Mouse (Mus musculus) 3134 (cell line): ENCODE results near the gene Pla2g1b.
"Not testable (repeated sequence)": the region's sequence is repeated elsewhere in the genome, so short reads cannot be mapped to it uniquely, and the experiment has no call there.

Source experiments
- DNase-seq: peaks from one replicate; pipeline ENCODE4 v3.0.0-alpha.2; 2011; ENCODE audit warnings: low spot score; ENCODE audit not compliant: insufficient read length; ENCODE audit errors: extremely low read depth

Gene Pla2g1b

DNA sequence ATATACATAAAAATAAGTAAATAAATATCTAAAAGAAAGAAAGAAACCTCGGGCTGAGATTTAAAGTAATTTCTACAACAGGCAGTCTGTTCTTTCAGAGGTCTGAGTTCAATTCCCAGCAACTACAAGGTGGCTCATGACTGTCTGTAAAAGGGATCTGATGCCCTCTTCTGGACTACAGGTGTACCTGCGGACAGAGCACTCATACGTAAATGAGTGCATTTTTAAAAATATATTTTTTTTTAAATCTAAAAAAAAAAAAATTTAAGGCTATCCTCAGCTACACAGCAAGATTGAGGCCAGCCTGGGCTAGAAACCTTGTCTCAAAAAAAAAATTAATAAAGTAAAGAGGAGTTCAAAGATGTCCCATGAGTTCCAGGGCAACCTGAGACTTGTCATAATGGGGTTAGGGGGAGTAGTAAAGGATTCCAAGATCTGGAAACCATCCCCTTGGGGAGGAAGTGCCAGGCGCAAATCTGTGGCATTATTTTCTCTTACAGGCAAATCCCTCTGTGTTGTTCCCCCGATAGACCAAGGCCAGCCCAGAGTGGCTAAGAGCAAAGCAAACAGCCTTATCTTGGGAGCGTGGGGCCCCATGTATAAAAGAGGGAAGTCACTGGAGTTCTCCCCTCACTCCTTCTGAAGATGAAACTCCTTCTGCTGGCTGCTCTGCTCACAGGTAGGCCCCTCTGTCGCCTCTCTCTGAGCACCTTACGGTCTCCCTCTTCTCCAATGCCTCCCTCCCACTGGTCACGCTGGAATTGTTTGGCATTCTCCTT lies at the start of gene Pla2g1b:
Pla2g1b (plus strand) TSS at position 621 of the 779 bp plus-strand sequence.
- no peak for DNase-seq

DNA sequence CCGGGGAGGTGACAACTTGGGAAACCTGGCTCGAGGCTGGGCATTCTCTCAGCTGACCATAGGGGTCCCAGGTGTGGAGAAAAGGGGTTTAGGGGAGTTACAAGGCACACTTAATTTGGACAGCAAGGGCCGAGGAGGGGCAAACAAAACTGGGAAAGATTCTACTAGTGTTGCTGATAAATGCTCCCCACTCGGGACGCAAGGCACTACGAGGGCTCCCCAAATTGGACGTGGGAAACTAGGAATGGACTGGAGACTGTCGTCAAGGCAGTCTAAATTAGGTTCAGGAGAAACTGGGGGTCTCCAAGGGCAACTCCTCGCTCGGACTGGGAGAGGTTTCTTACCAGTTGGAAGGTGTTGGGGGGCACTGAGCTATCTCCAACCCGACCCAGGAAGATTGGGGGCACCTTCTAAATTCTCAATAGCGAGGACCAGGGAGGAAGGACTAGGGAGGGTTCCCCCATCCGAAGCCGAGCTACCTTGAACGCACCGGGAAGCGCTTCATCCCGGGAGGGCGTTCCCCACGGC lies 37.2 kb upstream of the Pla2g1b start:
- no peak for DNase-seq

DNA sequence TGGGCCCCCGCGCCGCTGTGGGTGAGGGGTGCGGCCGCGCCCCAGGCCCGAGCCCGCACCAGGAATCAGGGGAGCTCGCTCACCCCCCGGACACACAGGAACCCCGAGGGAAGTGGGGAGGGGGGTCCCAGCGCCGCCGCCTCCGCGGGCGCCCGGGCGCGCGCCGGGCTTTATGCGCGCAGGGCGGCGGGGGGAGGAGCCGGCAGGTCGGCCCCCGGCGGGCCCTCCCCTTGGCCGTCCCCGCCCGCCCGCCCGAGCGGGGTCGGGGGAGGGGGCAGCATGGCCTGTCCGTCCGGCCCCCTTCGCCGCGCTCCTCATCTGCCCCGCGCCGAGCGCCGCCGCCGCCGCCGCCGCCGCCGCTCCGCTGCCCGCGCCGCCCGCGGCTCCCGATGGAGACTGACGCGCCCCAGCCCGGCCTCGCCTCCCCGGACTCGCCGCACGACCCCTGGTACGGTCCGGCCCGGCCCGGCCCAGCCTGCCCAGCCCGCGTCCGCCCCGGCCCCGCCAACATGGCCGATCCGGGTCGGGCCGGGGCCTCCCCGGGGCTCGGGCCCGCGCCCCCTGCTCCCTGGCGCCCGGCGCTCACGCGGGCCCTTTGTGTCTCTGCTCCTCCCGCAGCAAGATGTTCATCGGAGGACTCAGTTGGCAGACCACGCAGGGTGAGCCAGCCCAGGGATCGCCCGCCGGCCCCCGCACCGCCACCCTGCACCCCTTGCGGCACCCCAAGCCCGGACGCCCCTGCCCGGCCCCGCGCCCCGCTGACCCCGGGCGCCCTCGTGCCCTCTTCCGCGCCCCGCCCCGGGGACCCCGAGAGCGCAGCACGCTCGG lies 36.5 kb upstream of the Pla2g1b start, which contains the start of gene Msi1:
Msi1 (plus strand) TSS at position 241 of the 828 bp plus-strand sequence.
- no peak for DNase-seq

DNA sequence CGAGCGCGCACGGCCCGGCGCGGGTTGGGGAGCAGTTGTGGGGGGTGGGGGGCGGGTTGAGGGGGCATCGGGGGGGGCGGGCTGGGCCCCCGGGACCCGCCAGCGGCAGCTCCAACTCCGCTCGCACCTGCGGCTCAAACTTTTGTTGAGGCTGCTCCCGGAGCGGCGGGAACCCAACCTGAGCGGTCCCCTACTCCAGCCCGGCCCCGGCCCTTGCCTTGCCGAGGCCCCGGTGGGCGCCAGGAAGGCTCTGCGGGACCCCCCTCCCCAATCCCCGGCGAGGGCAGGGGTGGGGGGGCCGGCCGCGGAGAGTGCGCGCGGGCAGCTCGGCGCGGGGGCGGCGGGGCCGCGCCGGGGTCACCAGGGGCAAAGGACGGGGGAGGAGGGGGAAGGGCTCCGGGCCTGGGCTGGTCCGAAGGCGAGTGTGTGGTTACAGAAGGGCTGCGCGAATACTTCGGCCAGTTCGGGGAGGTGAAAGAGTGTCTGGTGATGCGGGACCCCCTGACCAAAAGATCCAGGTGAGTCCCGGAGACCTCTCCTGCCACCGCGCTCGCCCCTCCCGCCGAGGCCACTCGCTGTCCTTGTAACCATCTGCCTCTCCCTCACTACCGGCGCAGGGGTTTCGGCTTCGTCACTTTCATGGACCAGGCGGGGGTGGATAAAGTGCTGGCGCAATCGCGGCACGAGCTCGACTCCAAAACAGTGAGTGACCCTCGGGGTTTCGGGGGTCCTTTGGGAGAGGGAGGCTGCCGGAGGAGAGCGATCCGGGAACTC lies 35.7 kb upstream of the Pla2g1b start:
- DNase-seq, result no peak

DNA sequence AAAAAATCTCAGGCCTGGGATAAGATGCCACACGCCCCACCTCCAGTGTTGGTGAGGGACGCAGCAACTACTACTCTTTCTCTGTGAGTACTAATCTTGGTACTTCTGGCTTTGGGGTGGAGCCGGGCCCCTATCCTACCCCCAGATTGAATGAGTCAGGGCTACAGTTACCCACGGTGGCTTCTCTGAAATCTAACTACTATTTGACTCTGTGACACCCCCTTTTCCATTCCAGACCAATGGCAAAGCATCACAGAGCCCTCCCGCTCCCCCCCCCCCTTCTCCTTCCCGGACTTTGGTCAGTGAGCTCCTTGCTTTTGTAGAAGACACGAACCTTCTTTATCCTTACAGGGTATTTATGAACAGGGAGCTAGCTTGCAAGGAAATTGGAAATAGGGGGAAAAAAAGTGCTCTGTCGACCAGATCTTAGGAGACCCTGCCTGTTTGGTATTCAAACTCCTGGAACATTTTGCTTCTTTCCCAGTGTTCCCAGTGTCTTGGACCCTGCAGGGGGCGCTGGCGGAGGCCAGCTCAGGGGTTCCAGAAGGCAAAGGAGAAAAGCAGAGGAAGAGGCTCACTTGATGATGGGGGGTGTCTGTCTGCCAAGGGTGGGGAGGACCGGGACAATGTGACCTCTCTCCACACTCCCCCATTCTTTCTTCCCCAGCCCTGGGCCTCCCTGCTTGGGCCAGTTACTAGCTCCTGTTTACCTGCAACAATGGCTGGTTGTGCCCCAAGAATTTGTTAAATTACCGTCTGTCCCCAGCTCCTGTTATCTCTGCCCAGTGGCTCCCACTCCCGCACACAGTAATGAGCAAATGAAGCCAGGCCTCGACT lies 34.8 kb upstream of the Pla2g1b start:
- no peak for DNase-seq

DNA sequence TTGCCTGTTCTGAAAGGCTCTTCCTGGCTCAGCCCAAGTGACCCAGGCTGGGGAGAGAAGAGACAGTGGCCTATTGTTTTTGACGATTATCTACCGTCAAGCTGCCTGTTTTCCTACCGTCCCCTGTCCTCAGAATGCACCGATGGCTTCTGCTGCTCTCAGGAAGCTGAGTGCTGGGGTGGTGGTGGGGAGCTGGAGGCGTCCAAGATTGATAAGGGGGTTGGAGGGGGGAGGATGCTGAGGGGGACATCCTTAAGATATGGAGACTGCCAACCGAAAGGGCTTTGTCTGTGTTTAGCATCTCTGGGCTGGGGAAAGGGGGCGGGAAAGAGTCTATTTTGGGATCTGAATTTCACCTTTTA lies 34.2 kb upstream of the Pla2g1b start:
- no peak for DNase-seq

DNA sequence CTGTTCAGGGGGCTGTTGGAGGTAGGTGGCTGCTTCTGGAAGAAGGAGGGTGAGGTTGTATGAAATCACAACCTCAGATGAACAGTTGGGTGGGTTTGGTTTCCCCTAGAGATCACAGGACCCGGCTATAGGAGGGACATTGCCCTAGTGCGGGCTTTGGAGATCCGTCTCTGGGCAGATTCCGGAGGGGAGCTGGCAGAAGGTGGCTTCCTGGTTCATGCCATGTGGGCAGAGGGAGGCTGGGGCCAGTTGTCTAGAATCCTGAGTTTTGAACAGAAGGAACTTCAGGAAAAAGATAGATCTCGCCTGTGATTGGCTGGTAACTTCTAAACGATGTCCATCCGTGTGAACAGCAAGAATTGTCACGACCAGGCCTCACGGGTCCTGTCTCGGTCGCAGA lies 33.7 kb upstream of the Pla2g1b start:
- DNase-seq, result no peak

DNA sequence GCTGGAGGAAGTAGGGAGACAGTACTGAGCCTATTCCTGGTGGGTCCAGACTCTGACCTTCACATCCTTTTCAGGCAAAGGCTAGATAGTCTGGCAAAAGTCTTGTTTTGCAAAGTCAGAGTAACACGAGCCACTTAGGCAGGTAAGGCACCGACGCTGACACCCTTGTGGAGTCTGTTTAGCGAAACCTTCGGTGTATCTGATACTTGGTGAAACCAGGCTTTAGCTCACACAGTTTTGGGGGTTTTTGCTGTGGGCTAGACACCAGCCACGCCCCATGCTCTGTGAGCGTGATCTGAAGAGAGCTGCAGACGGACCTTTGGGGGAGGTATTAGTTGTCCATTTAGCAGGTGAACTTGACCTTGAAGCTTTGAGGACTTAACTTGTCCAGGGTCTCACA lies 32.9 kb upstream of the Pla2g1b start:
- no peak for DNase-seq

DNA sequence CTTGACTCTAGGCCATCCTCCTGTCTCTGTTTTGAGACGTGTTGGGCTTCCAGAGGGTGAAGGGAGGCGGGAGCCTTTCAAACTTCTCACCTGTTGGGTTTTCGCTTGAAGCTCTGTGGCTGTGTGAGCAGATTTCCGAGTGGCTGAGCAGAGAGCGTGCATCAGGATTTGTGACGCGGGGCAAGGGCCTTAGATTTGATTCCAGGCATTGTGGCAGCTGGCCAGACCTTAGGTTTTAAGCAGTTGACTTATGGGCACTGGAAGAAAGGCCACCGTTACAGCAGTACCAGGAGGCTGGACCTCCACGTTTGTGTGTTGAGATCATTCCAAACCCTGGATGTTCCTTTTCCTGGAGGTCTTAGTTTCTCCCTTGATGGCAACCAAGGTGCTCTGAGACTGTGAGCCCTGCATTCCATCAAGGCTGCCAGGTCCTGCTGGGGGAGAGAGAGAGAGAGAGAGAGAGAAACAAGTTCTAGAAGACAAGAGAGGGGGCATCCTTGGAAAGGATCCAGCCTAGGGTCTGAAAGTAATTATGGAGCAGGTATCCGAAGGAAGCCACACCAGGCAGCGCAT lies 31.7 kb upstream of the Pla2g1b start:
- no peak for DNase-seq

DNA sequence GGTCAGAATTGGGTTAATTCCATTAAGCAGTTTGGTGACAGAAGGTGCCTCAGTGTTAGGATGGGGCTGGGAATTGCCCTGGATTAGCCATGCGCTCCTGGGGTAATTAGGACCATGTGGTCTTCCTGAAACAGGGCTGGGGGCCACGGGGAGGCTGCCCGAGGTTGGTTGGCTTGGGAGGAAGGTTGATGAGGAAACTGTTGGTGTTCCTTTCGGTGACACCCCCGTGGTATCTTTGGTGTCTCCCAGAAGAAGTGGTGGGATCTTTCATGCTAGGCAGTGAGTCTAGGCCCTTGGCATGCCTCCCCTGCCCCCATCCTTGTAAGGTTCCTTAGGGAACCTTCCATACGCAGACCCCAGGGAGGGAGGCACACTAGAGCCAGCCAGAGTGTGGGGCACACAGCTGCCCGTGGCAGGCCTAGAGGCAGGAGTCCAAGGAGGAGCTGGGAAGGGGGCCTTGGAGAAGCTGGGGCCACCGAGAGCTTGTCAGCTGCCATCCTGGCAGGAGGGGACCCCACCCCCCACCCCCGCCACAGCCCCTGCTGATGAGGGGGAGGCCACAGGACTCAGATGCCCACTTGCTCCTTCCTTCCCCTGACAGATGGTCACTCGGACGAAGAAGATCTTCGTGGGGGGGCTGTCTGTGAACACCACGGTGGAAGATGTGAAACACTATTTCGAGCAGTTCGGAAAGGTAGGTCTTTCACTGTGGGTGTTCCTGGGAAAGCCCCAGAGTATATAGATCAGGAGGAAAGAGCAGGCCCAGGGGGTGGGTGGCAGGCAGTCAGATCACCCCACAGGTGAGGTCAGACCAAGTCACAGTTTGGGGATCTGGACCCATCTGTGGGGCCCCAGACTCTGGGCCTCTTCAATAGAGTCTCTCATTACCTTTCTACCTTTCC lies 31.0 kb upstream of the Pla2g1b start:
- DNase-seq, result no peak

DNA sequence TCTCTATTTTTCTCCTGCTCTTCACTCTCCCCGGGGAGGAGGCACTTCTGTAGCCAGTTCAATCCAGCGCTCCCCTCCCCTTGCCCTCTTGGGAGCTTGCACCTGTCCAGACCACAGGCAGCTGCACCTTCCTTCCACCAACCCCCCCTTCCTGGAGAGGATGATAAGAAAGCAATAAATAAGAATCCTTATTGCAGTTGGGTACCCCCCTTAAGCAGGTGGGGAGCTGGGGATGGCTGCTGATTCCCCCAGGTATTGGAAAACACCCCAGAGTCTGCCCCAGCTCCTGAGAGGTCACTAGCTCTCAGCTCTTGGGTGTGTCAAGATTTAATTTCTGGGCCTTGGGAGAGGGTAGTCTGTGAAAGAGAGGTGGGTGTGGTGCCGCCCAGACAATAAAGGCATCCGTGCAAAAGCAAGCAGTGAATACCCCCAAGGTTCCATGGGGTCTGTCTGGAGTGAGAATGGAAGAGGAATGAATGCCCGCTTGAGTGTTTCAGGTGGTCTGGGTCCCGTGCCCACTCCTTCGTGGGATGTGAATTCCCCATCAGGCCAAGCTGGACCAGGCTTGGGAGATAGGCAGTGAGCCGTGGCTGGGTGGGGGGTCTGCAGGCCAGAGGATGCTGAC lies 30.2 kb upstream of the Pla2g1b start:
- DNase-seq, result no peak

DNA sequence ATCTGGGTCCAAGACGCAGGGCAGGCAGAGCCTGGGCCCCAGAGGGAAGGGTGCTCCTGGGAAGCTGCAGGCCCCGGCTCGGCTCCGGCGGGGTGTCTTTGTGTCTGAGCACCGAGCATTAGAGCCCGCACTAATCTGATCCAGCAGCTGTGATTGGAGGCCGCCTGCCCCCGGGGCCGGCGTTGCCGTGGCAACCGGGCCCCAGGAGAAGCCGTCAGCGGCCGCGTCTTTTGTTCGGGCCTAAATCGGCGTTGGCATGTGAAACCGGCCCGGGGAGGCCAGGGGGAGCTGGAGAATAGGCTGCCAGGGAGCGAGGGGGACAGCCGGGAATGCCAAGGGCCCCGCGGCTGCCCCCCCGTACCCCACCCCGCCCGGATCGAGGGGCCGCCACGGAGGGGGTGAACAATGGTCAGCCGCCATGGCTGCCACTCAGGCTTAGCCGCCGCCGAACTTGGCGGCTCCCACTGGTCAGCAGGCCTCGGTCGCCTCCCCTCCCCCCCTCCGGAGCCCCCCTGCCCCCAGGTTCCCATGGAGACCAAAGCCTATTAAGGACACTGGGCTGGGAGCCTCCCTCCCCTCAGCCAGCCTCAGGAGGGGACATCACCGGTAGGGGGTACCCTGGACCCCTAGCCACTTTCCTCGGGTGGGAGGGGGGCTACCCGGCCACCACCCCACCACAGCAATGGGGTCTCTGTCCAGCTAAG lies 29.5 kb upstream of the Pla2g1b start:
- no peak for DNase-seq

DNA sequence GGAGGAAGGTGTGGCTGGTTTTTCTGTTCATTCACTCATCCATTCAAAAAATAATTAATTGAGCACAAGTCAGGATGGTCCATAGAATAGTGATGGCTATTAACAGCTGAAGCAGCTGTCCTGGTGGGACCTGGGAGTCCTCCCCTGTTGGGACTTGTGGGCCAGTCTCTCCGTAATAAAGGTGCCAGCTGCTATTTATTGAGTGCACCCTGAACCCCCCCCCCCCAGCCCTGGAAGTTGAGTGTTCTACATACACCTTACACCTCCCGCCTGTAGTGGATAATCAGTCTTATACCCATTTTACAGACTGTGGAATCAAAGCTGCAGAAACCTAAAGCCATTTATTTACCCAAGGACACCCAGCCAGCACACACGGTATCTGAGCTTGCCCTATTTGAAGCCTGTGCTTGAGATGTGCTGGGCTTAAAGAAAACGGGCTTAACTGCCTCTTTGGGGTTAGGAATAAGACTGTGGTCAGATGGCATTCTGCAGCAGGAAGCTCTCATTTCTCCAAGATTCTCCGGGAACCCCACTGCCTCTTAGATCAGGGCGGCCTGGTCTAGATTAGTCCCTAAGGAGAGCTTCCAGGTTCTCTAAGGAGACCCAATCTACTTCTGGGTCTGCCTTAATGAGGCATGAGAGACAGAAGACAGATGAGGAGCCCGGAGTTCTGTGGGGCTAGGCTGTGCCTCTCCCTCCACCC lies 28.7 kb upstream of the Pla2g1b start:
- DNase-seq, result no peak

DNA sequence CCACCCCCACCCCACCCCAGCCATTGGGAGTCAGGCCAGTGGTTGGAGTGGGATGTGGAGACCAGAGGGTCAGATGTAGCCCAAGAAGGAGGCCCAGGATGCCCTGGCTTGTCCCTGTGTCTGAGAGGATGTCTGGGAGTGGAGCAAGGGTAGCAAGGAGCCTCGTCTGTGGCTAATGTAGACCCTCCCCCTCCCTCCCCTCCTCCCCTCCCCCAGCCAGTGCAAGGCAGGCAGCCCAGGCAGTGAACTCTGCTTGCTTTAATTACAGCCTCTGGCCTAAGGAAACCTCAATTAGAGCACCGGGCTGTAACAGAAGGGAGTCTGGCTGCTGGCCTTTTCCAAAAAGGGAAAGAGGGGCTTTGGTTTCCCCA lies 28.1 kb upstream of the Pla2g1b start:
- no peak for DNase-seq

DNA sequence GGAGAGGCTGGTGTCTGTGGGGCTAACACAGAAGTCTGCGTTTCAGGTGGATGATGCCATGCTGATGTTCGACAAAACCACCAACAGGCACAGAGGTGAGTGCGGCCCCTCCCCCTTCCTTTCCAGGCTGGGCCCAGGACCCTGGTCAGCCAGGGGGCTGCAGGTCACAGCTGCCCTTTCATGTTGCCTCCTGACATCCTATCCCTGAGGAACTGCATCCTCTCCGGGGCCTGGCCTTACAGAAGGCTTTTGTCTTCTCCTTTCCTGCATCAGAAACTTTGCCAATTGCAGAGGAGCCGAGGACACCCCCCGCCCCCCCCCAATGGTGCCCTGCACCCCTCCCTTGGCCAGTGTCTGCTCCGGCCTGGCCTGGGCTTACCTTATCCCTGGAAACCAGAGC lies 27.4 kb upstream of the Pla2g1b start:
- DNase-seq, result no peak

DNA sequence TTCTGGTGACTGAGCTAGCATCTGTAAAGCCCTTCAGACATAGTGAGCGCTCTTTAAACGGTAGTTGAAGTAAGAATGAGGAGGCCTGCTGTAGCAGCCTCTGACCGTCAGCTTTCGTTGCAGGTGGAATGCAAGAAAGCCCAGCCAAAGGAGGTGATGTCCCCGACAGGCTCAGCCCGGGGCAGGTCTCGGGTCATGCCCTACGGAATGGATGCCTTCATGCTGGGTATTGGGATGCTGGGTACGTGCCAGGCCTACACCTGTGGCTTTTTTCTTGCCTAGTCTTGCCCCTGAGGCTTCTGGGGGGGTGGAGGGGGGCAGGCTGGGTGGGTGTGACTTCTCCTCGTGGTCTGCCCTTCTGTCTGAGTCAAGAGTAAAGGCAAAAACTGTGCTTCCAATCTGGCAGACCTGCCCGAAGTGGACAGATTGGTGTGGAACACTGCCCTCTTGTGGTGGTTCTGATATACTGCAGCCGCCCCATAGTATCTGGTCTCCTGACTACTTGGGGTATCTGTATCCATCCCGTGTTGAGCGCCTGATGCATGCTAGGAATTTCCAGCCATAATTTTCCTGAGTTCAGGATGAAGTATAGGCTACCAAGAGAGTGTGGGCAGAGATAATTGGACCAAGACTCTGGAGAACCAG lies 24.7 kb upstream of the Pla2g1b start:
- no peak for DNase-seq

DNA sequence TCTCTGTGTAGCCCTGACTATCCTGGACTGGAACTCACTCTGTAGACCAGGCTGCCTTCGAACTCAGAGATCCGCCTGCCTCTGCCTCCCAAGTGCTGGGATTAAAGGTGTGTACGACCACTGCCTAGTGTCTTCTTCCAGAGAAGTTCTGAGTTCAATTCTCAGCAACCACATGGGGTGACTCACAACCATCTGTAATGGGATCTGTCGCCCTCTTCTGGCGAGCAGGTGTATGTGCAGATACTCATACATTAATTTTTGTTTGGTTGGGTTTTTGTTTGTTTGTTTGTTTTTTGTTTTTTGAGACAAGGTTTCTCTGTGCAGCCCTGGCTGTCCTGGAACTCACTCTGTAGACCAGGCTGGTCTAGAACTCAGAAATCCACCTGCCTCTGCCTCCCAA lies 23.4 kb upstream of the Pla2g1b start:
- not testable (repeated sequence) for DNase-seq
